Mouse (Mus musculus): ENCODE measurements at regions not wholly inside any gene's neighbourhood (a gene's known extent, or its start where the extent isn't known, plus 50 kb on each side); places are given as distances from the start of the nearest gene placed in this dataset.
A peak's percentile ranks its signal among the peaks of the same experiment; 100 is the strongest.

DNA sequence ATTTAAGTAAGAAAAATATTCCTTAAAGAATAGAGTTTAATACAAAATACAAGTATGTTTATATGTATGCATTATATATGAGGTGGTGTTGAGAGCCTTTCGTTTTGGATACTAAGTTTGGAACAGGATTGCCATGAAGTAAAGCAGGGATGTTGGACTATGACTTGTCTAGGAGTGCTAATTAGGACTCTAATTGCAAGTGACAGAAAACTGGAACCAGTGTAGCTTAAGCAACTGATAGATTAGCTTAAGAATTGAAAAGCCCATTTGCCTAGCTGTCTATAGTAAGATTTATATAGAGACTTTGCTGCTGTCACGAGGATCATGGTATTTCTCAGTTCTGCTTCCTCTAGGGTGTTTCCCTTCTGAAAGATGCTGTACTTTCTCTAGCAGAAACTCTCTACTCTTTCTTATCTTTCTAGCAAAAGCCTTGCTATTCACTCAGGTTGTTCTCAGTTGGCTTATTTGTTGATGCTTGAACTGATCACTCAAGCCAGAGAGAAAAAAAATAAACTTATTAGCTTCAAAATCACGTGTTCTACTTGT lies 147.9 kb upstream of the 1810046K07Rik start:
- H3K4me1 ChIP-seq (replicated peaks; ENCODE audit: control insufficient read depth, insufficient read depth, low read length) = no peaks in the 10 kb centered on the region; the same call in 1 of the 2 replicates
- no peak overlapping the region for H3K4me3 ChIP-seq (ENCODE audit: low read depth, low read length)
- no peaks in the 10 kb centered on the region for H3K27me3 ChIP-seq (replicated peaks; ENCODE audit: control insufficient read depth, insufficient read depth, low read length)
- DNase-seq (ENCODE audit: low spot score) (no peak), ATAC-seq (replicated peaks; ENCODE audit: low FRiP score, low TSS enrichment, low read depth) (no peak)
- no peaks in the 10 kb centered on the region for H3K9me3 ChIP-seq (ENCODE audit: control insufficient read depth, low read length)
- no peaks in the 10 kb centered on the region for H3K36me3 ChIP-seq (ENCODE audit: control insufficient read depth, insufficient read depth, low read length)
- H3K27ac ChIP-seq (ENCODE audit: low read depth) = no peak overlapping the region
- 66% methylated on average over 3 of the region's 3 CpGs for WGBS
- H3K4me2 ChIP-seq (ENCODE audit: low read length) = no peak overlapping the region
- H3K9ac ChIP-seq (ENCODE audit: low read length) = no peak overlapping the region

DNA sequence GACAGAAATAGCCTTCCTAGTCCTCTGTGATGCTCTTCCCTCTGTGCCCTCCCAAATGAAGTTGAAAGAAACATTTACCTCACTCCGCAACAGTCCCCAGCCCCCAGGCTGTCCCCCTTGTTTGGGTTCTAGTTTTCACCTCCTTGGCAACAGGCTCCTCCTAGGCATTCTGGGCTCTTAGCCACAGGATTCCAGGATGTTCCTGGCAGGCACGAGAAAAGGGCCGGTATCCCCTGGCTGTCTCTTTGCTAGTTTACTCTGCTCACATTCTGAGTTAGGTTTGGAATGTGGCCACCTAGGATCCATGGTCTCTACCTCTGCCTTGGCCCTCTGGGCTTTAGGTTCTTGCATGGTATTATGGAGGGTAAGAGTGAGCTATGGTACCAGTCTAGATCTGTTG lies 159.1 kb upstream of the 1810046K07Rik start:
- no peaks in the 10 kb centered on the region for H3K9me3 ChIP-seq (ENCODE audit: control insufficient read depth, low read length)
- H3K27me3 ChIP-seq (replicated peaks; ENCODE audit: control insufficient read depth, insufficient read depth, low read length) = no peaks in the 10 kb centered on the region
- 42% methylated on average over 3 of the region's 3 CpGs for WGBS
- DNase-seq (ENCODE audit: low spot score) (no peak), ATAC-seq (replicated peaks; ENCODE audit: low FRiP score, low TSS enrichment, low read depth) (no peak)
- 0 out of 2 replicates have a peak overlapping the region, but pooled peaks have one; percentile 11 for H3K27ac ChIP-seq (ENCODE audit: low read depth)
- H3K4me2 ChIP-seq (ENCODE audit: low read length) = no peak overlapping the region
- H3K4me3 ChIP-seq (ENCODE audit: low read depth, low read length) = no peak overlapping the region
- no peaks in the 10 kb centered on the region for H3K4me1 ChIP-seq (replicated peaks; ENCODE audit: control insufficient read depth, insufficient read depth, low read length)
- no peak overlapping the region for H3K9ac ChIP-seq (ENCODE audit: low read length)
- H3K36me3 ChIP-seq (ENCODE audit: control insufficient read depth, insufficient read depth, low read length) = no peaks in the 10 kb centered on the region

- Histone ChIP-seq H3K27ac (ENCODE audit: low read depth) (no peak overlapping the region), H3K4me3 (ENCODE audit: low read depth, low read length) (no peak overlapping the region), H3K27me3 (replicated peaks; ENCODE audit: control insufficient read depth, insufficient read depth, low read length) (no peaks in the 10 kb centered on the region), H3K4me1 (replicated peaks; ENCODE audit: control insufficient read depth, insufficient read depth, low read length) (no peaks in the 10 kb centered on the region), H3K36me3 (ENCODE audit: control insufficient read depth, insufficient read depth, low read length) (no peaks in the 10 kb centered on the region), H3K9ac (ENCODE audit: low read length) (no peak overlapping the region), H3K4me2 (ENCODE audit: low read length) (no peak overlapping the region), H3K9me3 (ENCODE audit: control insufficient read depth, low read length) (no peaks in the 10 kb centered on the region)
- DNase-seq (ENCODE audit: low spot score) (no peak), ATAC-seq (replicated peaks; ENCODE audit: low FRiP score, low TSS enrichment, low read depth) (no peak)
- 88% methylated on average over 3 of the region's 3 CpGs for WGBS
Observed at GRCm38 (mm10) chr9:51507265-51507913, 178.7 kb upstream of the 1810046K07Rik start.

GRCm38 (mm10) chr9:51517643-51518042 lies 188.9 kb upstream of the 1810046K07Rik start:
- WGBS = 58% methylated on average over 2 of the region's 2 CpGs
- H3K9ac ChIP-seq (ENCODE audit: low read length) = no peak overlapping the region
- H3K4me2 ChIP-seq (ENCODE audit: low read length) = no peak overlapping the region
- H3K36me3 ChIP-seq (ENCODE audit: control insufficient read depth, insufficient read depth, low read length) = no peaks in the 10 kb centered on the region
- no peak for ATAC-seq (replicated peaks; ENCODE audit: low FRiP score, low TSS enrichment, low read depth)
- no peak overlapping the region for H3K27ac ChIP-seq (ENCODE audit: low read depth)
- no peaks in the 10 kb centered on the region for H3K9me3 ChIP-seq (ENCODE audit: control insufficient read depth, low read length)
- H3K4me1 ChIP-seq (replicated peaks; ENCODE audit: control insufficient read depth, insufficient read depth, low read length) = no peaks in the 10 kb centered on the region
- H3K4me3 ChIP-seq (ENCODE audit: low read depth, low read length) = no peak overlapping the region
- H3K27me3 ChIP-seq (replicated peaks; ENCODE audit: control insufficient read depth, insufficient read depth, low read length) = no peaks in the 10 kb centered on the region
- DNase-seq (ENCODE audit: low spot score) = no peak

- Histone ChIP-seq H3K27me3 (replicated peaks; ENCODE audit: control insufficient read depth, insufficient read depth, low read length) (no peaks in the 10 kb centered on the region), H3K9me3 (ENCODE audit: control insufficient read depth, low read length) (no peaks in the 10 kb centered on the region), H3K36me3 (ENCODE audit: control insufficient read depth, insufficient read depth, low read length) (no peaks in the 10 kb centered on the region), H3K4me3 (ENCODE audit: low read depth, low read length) (no peak overlapping the region), H3K4me2 (ENCODE audit: low read length) (no peak overlapping the region), H3K9ac (ENCODE audit: low read length) (no peak overlapping the region), H3K27ac (ENCODE audit: low read depth) (no peak overlapping the region), H3K4me1 (replicated peaks; ENCODE audit: control insufficient read depth, insufficient read depth, low read length) (no peaks in the 10 kb centered on the region)
- no peak for ATAC-seq (replicated peaks; ENCODE audit: low FRiP score, low TSS enrichment, low read depth)
- WGBS = 86% methylated on average over 4 of the region's 4 CpGs
- no peak for DNase-seq (ENCODE audit: low spot score)
Observed at GRCm38 (mm10) chr9:51518376-51518775, 189.7 kb upstream of the 1810046K07Rik start.

DNA sequence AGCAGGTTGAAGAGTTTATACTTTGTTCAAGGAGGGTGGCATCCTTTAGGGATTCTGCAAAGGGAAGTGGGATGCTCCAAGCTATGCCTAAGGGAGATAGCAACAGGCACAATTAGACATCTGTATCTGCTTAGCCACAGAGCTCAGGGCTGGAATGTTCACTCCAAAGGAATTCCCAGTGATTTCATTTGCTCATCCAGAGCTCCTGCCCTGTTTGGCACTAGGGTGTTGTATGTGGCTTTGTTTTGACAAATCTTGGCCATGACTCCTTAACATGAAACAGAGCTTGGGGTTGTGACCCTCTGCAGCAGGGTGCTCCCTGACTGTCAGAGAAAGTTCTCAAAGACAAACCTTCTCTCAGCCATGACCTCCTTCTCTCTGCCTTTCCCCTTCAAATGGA lies 194.8 kb upstream of the 1810046K07Rik start:
- Histone ChIP-seq H3K4me3 (ENCODE audit: low read depth, low read length) (no peak overlapping the region), H3K9ac (ENCODE audit: low read length) (no peak overlapping the region), H3K4me2 (ENCODE audit: low read length) (no peak overlapping the region), H3K27ac (ENCODE audit: low read depth) (no peak overlapping the region), H3K4me1 (replicated peaks; ENCODE audit: control insufficient read depth, insufficient read depth, low read length) (no peaks in the 10 kb centered on the region), H3K9me3 (ENCODE audit: control insufficient read depth, low read length) (no peaks in the 10 kb centered on the region), H3K27me3 (replicated peaks; ENCODE audit: control insufficient read depth, insufficient read depth, low read length) (no peaks in the 10 kb centered on the region), H3K36me3 (ENCODE audit: control insufficient read depth, insufficient read depth, low read length) (no peaks in the 10 kb centered on the region)
- no peak for DNase-seq (ENCODE audit: low spot score)
- no peak for ATAC-seq (replicated peaks; ENCODE audit: low FRiP score, low TSS enrichment, low read depth)

- H3K36me3 ChIP-seq (ENCODE audit: control insufficient read depth, insufficient read depth, low read length) = no peaks in the 10 kb centered on the region
- no peaks in the 10 kb centered on the region for H3K9me3 ChIP-seq (ENCODE audit: control insufficient read depth, low read length)
- no peak for ATAC-seq (replicated peaks; ENCODE audit: low FRiP score, low TSS enrichment, low read depth)
- no peaks in the 10 kb centered on the region for H3K4me1 ChIP-seq (replicated peaks; ENCODE audit: control insufficient read depth, insufficient read depth, low read length)
- DNase-seq (ENCODE audit: low spot score) = no peak
- WGBS = 82% methylated on average over 4 of the region's 4 CpGs
- H3K27me3 ChIP-seq (replicated peaks; ENCODE audit: control insufficient read depth, insufficient read depth, low read length) = no peaks in the 10 kb centered on the region
- H3K4me3 ChIP-seq (ENCODE audit: low read depth, low read length) = no peak overlapping the region
- no peak overlapping the region for H3K9ac ChIP-seq (ENCODE audit: low read length)
- H3K4me2 ChIP-seq (ENCODE audit: low read length) = no peak overlapping the region
- H3K27ac ChIP-seq (ENCODE audit: low read depth) = no peak overlapping the region
Observed at GRCm38 (mm10) chr9:51525906-51526305, 197.2 kb upstream of the 1810046K07Rik start.

DNA sequence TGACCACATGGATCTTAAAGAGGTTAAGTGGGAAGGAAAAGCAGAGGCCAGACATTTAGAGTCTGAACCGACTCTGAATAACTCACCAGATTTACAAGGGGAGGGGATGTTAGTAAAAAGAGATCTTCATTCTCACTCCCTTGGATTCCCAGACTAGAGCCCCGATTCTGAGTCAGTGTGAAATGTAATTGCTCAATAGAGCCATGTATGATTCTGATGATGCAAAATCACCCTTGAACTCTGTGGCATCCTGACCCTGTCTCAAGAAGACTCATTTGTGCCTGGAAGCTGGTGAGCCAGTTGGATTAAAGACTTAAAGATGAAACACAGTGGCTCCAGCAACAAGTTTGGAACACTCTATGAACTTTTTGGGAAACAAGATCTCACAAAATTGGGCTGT lies 210.2 kb upstream of the 1810046K07Rik start:
- H3K36me3 ChIP-seq (ENCODE audit: control insufficient read depth, insufficient read depth, low read length) = no peaks in the 10 kb centered on the region
- H3K27me3 ChIP-seq (replicated peaks; ENCODE audit: control insufficient read depth, insufficient read depth, low read length) = no peaks in the 10 kb centered on the region
- no peak for ATAC-seq (replicated peaks; ENCODE audit: low FRiP score, low TSS enrichment, low read depth)
- WGBS = 44% methylated on average over 2 of the region's 2 CpGs
- H3K9ac ChIP-seq (ENCODE audit: low read length) = no peak overlapping the region
- H3K27ac ChIP-seq (ENCODE audit: low read depth) = no peak overlapping the region
- no peak overlapping the region for H3K4me3 ChIP-seq (ENCODE audit: low read depth, low read length)
- H3K4me2 ChIP-seq (ENCODE audit: low read length) = no peak overlapping the region
- DNase-seq (ENCODE audit: low spot score) = no peak
- no peaks in the 10 kb centered on the region for H3K4me1 ChIP-seq (replicated peaks; ENCODE audit: control insufficient read depth, insufficient read depth, low read length)
- H3K9me3 ChIP-seq (ENCODE audit: control insufficient read depth, low read length) = no peaks in the 10 kb centered on the region

DNA sequence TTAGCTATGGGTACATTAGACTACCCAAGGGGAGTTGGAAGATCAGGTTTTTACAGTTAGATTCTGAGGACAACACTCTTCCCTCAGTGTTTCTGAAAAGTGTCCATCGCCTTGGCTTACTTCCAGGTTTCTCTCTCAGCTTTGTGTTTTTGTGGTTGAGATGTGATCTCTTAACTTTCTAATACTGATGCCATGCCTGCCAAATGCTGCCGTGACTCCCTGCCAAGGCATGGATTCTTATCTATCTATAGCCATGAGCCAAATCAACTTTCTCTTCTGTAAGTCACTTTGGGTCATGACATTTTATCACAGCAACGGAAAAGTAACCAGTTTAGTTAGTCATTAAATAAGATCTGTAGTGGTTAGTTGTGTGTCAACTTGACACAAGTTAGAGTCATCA lies 213.2 kb upstream of the 1810046K07Rik start:
- Histone ChIP-seq H3K4me2 (ENCODE audit: low read length) (no peak overlapping the region), H3K36me3 (ENCODE audit: control insufficient read depth, insufficient read depth, low read length) (no peaks in the 10 kb centered on the region), H3K4me1 (replicated peaks; ENCODE audit: control insufficient read depth, insufficient read depth, low read length) (no peaks in the 10 kb centered on the region), H3K27ac (ENCODE audit: low read depth) (no peak overlapping the region), H3K9ac (ENCODE audit: low read length) (no peak overlapping the region), H3K27me3 (replicated peaks; ENCODE audit: control insufficient read depth, insufficient read depth, low read length) (no peaks in the 10 kb centered on the region), H3K9me3 (ENCODE audit: control insufficient read depth, low read length) (no peaks in the 10 kb centered on the region), H3K4me3 (ENCODE audit: low read depth, low read length) (no peak overlapping the region)
- ATAC-seq (replicated peaks; ENCODE audit: low FRiP score, low TSS enrichment, low read depth) (no peak), DNase-seq (ENCODE audit: low spot score) (no peak)
- 88% methylated on average over 3 of the region's 3 CpGs for WGBS
